Mouse (Mus musculus) kidney, postnatal 36 days (tissue): Measurements from ENCODE around the gene Dusp19.
A peak's percentile ranks its signal among the peaks of the same experiment; 100 is the strongest.

Experiments used
- DNase-seq, 2 experiments: peaks; one replicate each; pipeline ENCODE4 v3.0.0; 2021 to 2022; ENCODE audit warnings: mixed read lengths in 2 of 2

Gene Dusp19

DNA sequence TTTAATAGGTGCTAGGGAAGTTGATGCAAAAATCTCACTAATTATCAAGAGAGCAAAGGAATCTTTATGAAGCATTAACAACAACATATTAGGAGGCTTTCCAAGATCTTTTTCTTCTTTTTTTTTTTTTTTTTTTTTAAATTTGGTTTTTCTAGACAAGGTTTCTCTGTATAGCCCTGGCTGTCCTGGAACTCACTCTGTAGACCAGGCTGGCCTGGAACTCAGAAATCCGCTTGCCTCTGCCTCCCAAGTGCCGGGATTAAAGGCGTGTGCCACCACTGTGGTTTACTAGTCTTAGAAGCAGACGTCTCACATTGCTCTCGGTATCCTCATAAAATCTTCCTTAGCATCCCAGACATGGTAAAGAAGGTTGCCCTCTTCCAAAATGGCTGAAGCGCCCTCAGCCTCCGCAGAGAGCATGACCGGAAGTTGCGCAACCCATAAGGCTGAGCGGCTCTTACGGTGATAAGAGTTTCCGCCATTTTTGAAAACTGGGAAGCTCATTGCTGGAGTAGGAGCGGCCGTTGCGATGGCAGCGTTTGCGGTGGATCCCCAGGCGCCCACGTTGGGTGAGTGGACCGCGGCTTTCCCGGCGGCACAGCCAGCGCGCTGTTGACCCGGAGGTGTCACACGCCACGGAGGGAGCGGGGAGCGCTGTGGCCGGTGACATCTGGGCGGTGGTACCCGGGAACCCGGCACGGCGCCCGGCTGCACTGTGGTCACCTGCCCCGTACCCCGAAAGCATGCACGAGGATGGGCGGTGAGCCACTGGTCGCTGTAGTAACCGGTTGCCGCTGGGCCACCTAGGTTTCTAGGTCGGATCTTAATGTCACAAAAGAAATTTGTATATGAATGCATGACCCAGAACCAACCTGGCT is 21.8 kb downstream of the Dusp19 start:
- DNase-seq, result peak; percentile 93 to 94

DNA sequence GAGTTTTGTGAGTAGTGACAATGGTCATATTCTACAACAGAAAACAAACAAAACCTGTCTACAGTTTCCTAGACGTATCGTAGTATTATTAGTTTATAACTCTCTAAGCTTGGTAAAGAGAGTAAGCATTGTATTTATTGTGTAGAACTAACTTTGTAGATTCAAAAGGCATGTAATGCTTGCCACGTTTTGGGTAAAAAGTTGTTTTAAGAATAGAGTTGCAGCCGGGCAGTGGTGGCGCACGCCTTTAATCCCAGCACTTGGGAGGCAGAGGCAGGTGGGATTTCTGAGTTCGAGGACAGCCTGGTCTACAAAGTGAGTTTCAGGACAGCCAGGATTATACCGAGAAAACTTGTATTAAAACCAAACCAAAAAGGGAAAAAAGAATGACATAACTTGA is 22.6 kb downstream of the Dusp19 start:
- no peak for DNase-seq

DNA sequence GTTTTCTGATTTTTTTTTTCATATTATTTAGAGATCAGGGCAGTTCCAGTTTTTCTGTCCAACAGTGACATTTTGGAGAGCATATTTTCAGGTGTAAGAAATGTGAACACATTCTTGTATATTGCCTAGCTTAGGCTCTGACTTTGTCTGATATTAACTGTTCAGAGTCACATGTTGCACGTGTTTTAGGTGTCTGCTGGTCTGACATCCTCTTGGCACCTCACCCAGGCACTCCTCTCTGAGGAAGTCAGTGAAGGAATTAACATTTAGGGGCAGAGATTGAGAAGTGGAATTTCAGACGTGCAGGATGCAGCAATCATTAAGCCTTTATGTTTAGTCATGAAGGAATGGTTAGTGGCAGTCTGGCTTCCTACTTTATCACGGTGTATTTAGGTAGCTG is 23.0 kb downstream of the Dusp19 start:
- DNase-seq, result peak in 1 of 2 experiments; percentile 18

DNA sequence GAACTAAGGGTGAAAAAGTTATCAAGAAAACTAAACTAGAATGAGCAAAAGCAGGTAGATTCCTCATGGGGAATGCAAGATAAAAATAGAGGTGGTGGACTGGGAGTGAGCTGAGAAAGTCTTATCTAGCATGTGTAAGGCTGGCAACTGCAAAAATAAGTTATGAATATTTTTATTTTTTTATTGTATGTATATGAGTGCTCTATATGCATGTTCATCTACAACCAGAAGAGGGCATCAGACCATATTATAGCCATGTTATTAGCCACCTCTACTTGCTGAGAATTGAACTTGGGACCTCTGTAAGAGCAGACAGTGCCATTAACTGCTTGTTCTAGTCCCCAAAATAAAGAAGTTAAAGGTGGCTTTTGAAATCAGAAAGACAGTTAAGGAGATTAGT is 44.6 kb downstream of the Dusp19 start:
- DNase-seq, result no peak

DNA sequence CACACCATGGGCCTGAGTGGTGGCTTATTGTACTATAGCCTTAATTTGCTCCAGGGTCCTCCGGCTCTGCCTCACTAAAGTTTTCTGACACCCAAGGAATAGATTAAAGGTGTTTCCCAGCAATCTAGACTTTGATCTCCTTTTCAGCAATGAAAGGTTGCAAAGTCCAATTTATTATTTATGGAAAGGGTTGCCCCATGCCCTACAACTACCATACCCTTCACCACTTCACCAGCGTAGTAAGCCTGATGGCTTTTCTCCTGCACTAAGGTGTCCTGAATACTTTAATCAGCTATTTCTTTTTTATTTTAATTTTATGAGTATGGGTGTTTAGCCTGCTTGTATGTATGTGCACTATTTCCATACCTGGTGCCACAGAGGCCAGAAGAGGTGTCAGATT is 45.8 kb downstream of the Dusp19 start:
- DNase-seq, result no peak

DNA sequence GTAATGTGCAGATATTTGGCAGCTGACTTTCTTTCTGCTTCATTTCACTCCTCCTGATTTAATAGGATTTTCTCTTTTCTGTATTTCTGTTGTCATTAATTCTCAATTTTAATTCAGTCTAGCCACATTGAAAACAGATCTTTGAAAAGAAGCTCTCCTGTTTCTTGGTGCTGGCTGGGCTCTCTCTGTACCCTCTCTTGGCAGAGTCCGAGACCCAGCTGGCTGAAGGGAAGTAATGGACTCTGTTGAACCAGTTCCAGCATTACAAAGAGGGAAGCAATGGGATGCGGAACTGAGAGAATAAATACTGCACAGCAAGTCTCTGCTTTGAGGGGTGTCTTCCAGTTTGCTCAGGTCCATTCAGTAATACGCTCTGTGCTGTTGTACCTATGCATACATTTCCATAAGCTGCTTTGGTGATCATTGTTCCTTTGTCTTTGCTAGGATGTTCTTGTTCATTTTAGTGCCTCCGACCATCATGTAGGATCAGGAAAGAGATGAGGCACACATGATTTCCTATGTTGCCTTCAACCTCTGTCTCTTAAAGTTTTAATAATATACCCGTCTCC is 50.6 kb downstream of the Dusp19 start:
- no peak for DNase-seq

DNA sequence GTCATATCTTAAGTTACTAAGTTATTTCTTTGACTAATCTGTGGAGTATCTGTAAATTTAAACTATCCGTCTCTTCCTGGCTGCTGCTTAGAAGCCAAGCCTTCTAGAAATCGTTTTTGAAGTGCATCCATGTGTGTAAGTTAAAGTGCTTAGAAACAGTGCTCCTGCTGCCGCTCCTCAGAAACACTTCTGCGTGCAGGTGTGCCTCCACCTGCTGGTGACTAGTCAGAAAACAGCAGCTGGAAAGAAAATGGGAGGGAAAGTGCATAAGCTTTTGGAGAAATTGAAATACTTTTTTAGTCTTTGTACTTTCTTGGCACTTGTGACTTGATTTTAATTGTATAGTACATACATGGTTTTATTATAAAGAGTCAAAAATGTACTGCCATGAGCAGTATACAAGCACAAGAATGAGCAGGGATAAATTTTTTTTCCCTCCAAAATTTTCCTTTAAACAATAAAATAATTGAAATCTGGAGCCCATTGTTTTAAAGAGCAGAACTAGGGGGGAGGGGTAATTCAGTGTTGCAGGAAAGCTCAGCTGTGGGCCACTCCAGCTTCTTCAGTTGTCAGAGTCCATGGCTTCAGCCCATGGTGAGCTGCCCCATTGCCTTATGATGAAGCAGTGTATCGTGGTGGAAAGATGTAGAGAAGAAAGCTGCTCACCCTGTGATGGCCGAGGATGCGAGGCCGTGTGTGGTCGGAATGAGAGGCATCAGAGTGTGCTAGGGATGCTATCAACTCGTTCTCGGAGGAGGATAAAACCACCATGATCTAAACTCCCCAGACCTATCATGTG is 53.2 kb downstream of the Dusp19 start:
- peak; percentile 14 to 55 for DNase-seq

DNA sequence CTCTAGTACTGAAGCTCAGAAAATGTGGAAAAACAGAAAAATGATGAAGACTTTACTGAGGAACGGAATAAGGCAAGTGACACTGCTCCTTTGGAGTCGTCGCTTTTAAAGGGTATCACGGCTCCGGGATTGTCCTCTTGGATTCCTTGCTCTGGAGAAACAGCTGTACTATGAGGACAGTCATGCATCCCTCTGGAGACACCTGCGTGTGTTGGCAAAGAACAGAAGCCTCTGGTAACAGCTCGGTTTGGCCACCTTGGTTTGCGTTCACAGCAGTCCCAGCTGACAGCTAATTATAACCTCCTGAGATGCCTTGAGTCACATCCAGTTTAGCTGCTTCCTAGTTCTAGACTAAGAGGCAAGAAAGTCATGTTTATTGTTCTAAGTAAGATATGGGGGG is 62.0 kb downstream of the Dusp19 start:
- DNase-seq, result no peak
